Mouse (Mus musculus) frontal cortex, postnatal 36 days (tissue): Measurements from ENCODE around the gene Pstk.
A peak's percentile ranks its signal among the peaks of the same experiment; 100 is the strongest.
"Not testable (repeated sequence)": the region's sequence is repeated elsewhere in the genome, so short reads cannot be mapped to it uniquely, and the experiment has no call there.

ENCODE experiments used
- DNase-seq, 2 experiments: peaks; one replicate each; pipeline ENCODE4 v3.0.0; 2022; ENCODE audit warnings: low spot score in 2 of 2

The Pstk gene

GRCm38 (mm10) chr7:131370648-131371469 lies at the start of gene Pstk:
Gene Pstk, plus strand, starts transcription at chr7:131371141.
- DNase-seq: peak; percentile 92

- no peak for DNase-seq
Observed at GRCm38 (mm10) chr7:131322192-131322591, 48.7 kb upstream of the Pstk start, which contains the start of gene Cuzd1. Gene Cuzd1, minus strand, starts transcription at chr7:131322292.

GRCm38 (mm10) chr7:131327054-131327453 lies 43.9 kb upstream of the Pstk start:
- DNase-seq: no peak

DNA sequence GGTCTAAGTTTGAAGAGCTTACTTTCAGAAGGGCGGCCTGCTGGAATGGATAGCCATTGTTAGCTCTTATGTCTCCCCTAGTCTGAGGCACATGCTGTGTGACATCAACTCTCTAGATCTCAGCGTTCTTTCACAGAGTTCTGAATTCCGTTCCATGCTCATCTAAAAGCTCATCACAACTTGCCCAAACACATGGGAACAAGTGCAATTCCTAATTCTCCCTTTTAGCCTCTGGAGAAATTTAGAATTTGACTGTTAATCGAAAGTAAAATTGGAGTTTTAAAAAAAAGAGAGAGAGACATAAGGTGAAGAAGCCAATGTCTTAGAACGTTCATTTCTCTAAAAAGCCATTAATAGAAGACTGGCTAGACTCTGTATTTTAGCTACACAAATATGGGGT lies 41.5 kb upstream of the Pstk start, which contains the start of gene Fam24b:
Fam24b (minus strand) TSS at position 101 of the 400 bp plus-strand sequence.
- no peak for DNase-seq

- DNase-seq: no peak
Observed at GRCm38 (mm10) chr7:131331688-131332087, 39.3 kb upstream of the Pstk start.

- no peak for DNase-seq
Observed at GRCm38 (mm10) chr7:131333564-131333963, 37.4 kb upstream of the Pstk start, which contains the start of gene Fam24a. Gene Fam24a, plus strand, starts transcription at chr7:131333864.

- DNase-seq: no peak
Observed at GRCm38 (mm10) chr7:131337502-131338068, 33.4 kb upstream of the Pstk start.

DNA sequence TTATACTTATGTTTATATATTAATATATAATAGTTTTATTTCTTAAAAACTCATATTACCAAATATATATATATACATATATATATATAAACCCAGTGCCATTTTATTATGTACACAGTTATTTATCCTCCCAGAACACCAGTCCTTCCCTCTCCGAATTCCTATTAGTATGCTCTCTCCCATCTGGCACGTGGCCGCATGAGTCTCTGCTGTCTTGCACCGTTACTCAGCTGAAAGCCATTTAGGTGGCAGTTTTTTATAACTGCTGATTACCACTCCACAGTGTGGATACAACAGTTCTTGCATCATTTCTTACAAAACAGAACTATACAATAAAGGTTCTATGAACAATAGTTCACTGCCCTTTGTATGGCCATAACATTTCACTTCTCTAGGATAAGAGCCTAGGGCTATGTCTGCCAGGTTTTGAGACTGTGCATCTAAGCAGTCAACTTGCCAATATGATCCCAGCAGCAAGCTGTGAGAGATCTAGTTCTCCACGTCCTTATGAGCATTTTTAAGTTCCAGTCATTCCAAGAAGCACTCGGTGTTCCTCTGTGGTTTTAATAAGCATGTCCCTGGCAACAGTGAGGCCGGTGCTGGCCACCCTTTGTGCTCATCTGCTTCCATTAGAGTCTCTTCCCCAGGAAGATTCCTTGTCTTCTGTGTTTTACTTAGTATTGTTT lies 24.9 kb upstream of the Pstk start:
- no peak for DNase-seq

DNA sequence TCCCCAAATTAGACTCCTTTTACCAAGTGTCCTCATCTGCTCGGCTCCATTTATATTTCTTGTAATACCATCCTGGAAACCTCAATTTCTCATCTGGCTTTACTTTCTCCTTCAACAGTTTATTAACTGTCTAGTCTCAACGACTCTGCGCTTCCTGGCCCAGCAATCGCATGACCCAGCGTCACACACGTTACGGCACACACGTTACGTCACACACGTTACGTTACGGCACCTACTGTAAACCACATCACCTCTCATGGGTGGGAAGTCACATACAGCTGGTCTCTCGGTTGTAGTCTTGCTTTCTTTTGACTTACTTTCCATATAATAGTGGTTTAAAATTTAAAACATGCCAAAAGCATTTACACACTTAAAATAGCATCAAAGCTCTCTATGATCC lies 14.8 kb upstream of the Pstk start:
- DNase-seq: no peak

DNA sequence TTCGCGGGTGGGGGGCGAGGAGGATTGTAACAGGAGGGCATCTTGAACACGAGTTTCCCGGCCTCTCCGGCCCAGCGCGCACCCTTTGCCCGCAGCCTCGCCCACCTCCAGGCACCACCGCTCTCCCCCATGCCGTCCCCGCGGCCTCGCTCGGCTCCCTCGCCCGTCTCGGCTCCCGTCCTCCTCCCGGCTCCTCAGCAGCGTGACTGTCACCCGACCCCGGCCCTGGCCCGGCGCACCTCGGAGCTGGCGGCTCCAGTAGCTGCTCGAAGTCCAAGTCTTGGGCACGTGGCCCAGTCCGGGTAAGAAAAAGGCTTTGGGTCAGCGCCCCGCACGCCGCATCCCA lies 8.7 kb upstream of the Pstk start:
- no peak for DNase-seq

GRCm38 (mm10) chr7:131362615-131363300 lies 8.2 kb upstream of the Pstk start, which contains the start of gene 2310057M21Rik:
Gene 2310057M21Rik, minus strand, starts transcription at chr7:131362759.
- DNase-seq: peak; percentile 93 to 94

- no peak for DNase-seq
Observed at GRCm38 (mm10) chr7:131364131-131364530, 6.8 kb upstream of the Pstk start.

DNA sequence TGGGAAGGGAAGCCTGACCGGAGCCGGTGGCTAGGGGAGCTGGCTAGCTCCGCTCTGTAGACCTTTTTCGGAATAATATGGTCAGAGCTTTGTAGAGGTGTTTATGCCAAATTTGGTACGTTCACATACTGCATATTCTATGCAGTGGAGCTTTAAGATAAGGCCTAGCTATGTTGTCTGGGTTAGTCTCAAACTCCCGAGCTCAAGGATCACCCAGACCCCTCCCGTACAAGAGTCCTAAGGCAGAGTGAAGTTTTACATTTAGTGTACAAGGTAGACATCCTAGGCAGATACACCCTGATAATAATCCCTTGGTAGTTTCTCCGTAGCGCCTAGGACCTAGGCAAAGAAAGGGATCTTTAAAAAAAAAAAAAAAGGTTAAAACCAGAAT lies 524 bp downstream of the Pstk start:
- no peak for DNase-seq

DNA sequence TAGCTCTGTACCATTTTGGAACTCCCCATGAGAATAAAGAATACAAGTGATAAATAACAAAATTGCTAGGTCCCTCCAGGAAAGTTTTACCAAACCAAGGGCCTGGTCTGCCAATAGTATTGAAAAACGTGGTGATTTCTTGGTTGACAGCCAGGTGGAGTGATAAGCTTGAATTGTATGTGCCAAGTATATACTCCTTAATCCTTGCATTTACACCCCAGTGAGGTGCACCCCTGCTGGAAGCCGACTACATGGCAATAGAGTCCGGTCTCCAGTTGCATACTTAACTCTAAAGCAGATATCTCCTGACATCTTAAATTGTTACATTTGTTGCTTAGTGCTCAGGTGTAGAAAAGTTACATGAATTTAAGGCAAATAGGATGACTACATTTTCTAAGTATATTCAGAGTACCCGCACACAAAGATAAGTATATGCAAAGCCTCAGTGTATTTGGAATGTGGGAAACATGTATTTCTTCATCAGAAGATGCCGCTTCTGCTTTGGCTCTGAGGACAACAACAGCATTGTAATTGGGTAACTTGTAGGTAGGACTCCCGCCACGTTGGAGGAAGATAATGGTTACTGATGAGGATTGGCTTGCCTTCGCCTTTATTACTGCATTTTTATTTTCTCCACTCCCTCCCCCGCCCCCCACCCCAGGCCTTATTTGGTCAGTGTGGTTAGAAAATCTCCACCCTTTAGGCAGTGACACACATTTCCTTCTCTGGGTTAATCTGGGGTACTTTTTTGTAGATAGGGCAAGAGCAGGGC lies 1.1 kb downstream of the Pstk start:
- DNase-seq: no peak

DNA sequence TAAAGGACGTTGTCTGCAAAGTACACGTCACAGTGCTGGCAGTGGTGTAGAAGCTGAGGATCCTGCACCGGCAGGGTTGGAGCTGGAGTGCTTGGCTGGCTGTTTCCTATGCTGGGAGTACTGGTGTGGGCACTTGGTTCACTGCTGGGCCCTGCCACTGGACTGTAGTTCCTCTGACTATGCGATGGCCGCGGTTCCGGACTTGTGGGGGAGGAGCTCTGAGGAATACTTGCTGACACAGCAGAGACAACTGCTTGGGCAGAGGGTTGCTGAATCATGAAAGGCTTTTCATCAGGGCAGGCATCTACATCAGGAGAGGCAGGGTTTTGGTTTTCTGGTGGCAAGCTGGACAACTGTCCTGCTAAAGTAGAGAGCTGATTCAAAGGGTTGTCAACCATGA lies 20.8 kb downstream of the Pstk start:
- DNase-seq: not testable (repeated sequence)

- peak in 1 of 2 experiments; percentile 26 for DNase-seq
Observed at GRCm38 (mm10) chr7:131409321-131409987, 38.5 kb downstream of the Pstk start.

GRCm38 (mm10) chr7:131409988-131410385 lies 39.0 kb downstream of the Pstk start:
- peak in 1 of 2 experiments; percentile 33 for DNase-seq

DNA sequence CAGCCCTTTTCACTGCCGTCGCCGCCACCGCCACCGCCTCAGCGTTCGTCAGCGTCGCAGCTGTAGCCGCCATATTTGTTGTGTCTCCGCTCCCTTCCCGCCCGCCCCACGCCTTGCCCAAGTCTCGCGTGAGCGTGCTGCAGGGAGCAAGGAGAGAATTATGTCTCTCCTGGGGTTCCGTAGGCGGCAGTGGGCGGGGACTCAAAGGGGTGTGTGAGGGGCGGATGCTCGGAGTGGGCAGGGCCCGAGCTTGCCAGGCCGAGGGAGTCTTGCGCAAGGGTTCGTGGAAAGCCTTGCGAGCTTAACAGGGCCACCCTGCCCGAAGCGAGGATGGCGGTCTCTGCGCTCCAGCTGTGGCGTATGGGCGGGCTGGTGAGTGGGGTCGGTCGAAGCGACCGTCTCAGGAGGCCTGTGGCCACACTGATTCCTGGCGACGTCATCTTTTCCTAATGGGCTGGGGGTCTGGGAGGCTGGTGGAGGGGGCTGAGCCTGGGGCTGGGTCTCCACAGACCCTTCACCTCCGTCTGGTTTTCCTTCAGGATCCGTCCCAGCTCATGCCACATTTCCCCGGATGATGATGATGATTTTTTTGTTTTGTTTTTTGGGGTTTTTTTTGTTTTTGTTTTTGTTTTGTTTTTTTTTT lies 39.6 kb downstream of the Pstk start, which contains the start of the genes Ikzf5 and Acadsb:
Ikzf5 (minus strand) TSS at position 106 of the 643 bp plus-strand sequence.
Acadsb (plus strand) TSS at position 186 of the 643 bp plus-strand sequence.
- peak; percentile 99 to 100 for DNase-seq

DNA sequence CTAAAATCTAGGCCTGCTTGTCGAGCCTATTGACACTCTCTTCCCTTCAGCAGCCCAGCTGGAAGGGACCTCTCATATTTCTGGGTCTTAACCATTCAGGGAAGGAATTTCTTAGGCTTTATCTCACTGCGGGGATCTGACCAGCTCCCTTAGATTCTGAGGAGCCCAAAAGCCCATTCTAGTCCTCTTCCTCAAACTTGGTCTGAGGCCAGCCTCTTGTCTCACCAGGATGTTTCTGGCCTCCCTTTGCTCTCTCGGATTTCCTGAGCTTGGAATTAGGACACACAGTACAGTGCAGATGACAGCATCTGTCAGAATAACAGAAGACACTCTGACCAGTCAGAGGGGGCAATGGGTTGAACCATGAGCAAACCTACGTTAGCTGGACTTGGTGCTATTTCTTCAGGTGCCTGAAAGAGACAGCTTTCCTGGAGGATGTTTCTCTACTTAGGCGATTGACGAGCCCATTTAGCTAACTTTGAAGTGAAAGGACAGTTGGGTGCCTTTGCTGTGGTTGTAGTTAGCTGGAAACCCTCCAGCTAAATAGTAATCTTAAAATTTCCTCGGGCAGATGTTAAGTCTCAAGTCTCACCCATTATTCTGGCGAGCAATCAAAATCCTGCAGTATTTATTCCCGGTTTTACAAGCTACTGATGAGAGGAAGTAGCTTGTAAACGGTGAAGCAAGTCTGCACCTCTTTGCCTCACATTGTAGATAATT lies 40.4 kb downstream of the Pstk start:
- no peak for DNase-seq
